Mouse (Mus musculus) kidney, adult 8-10 months (tissue): ENCODE measurements around the gene Trim28.

Experiments
- DNase-seq, 2 experiments: peaks; one replicate each; pipeline ENCODE4 v3.0.0; 2022

Trim28 gene

GRCm38 (mm10) chr7:13001584-13001983, 2.7 kb downstream of the Trim28 start:
- DNase-seq: no peak

- no peak for DNase-seq
Measured at GRCm38 (mm10) chr7:13003380-13003779, 4.5 kb downstream of the Trim28 start.

- no peak for DNase-seq
Measured at GRCm38 (mm10) chr7:13006011-13006410, 7.1 kb downstream of the Trim28 start.

DNA sequence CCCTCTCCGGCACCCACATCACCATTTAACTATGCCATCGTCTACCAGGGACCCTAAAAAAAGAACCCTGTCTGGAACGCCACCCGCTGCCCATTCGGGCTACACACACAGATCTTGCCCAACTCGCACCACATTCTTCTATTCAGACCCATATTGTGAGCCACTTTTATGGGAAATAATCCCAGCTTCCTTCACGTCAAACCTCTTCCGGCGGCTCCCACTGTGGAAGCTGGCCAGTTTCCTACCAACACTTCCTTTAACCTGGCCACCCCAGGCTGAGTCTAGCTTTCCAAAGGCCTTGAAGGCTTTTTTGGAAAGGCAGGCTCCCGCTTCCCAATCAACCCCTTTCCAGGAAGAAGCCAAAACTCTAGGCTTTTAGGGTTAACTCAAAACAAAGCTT, 7.6 kb downstream of the Trim28 start:
- DNase-seq: no peak

DNA sequence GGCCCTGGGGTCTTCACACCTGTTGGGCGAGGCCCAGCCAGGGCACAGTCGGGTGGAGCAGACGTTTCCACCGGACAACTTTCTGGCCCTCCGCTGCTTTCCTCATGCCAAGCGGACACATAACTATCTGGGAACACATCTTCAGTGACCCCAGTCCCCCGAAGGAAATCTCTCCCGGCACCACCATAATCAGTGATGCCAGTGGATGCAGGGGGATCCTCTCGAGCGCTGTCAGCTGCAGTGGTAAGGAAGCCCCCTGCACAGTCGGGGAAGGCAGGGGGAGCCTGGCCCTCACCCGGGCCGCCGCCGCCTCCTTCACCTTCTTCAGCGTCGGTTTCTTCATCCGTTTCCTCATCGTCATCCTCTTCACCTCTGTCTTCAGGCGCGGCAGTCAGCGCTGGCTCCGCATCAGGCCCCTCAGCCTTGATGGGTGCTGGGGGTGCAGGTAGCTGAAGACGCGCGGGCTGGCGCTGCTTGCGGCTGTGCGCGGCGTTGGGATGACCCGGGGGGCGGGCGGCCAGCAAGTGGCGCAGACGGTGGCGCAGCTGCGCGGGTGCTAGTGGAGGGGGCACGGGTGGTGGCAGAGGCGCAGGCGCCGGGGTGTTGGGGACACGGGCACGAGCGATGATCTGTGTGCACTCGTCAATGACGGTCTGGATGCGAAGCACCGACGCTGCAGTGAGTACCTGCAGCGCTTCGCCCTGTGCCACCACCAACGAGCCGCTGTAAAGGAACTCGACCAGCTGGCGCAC, 8.6 kb downstream of the Trim28 start:
- DNase-seq: no peak

GRCm38 (mm10) chr7:13009143-13010004, 10.5 kb downstream of the Trim28 start:
- DNase-seq: peak; percentile 94 to 95

DNA sequence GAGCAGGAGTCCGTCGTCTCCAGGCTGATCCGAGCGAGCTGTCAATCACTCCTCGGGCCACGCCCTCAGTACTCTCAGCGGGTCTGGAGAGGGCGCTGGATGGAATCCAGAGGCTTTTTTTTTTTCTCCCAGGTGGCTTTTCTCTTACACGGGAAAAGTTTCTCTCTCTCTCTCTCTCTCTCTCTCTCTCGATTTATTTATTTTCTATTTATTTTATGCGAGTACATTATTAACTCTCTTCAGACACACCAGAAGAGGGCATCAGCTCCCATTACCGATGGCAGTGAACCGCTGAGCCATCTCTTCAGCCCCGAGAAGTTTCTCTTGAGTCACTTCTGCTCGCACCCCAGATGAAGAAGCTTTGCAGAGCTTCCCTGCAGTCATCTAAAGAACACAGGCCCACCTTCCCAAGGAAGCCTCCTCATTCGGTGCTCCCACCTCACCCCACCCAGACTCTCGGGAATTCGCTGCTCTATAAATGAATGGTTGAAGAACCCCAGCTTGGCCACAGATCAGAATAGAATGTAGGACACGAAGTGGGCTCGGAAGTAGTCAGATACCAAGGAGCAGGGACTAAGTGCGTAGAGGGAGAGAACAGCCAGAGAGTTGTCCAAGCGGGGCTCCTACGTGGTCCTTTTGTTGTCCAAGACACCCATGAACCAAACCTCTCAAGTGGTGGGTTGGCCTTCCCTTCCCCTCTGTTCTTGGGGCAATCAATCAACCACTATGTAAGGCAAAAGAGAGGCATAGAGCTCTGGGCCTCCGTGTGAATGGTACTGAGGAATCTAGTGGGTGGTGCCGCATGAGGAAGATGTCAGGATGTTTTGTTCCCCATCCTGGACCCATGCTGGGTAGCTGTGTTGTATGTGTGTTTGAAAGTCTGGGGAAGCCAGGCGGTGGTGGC, 11.3 kb downstream of the Trim28 start, which contains the start of gene Zbtb45:
Gene Zbtb45 (minus strand): TSS at position 30 of the 904 bp plus-strand sequence.
- DNase-seq: no peak

- DNase-seq: no peak
Measured at GRCm38 (mm10) chr7:13013671-13014070, 14.8 kb downstream of the Trim28 start.

DNA sequence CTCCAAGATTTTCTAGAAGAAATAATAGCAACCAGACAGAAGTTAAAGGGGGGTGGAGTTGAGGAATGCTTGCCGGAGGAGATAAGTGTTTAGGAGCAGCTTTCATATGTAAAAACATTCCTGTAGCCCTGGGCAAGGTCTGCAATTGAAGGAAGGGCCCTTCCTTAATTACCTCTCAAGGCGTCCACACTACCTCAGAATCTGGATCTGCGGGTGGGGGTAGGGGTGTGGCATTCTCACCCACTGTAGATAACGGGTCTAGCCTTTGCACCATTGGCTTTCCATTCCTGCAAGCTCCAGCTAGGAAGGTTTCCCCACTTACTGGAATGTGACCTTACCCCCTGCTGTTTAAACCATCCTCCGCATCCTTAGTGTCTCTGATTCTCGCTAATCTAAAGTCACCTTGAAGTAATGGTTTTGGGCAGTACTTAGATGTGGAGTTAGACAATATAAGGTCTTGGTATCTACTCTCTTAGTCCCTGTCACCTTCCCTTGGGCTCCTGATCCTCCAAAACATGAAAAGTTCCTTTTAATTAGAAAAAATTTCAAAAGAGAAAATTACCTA, 15.4 kb downstream of the Trim28 start:
- DNase-seq: no peak

- no peak for DNase-seq
Measured at GRCm38 (mm10) chr7:13015217-13015616, 16.3 kb downstream of the Trim28 start.

DNA sequence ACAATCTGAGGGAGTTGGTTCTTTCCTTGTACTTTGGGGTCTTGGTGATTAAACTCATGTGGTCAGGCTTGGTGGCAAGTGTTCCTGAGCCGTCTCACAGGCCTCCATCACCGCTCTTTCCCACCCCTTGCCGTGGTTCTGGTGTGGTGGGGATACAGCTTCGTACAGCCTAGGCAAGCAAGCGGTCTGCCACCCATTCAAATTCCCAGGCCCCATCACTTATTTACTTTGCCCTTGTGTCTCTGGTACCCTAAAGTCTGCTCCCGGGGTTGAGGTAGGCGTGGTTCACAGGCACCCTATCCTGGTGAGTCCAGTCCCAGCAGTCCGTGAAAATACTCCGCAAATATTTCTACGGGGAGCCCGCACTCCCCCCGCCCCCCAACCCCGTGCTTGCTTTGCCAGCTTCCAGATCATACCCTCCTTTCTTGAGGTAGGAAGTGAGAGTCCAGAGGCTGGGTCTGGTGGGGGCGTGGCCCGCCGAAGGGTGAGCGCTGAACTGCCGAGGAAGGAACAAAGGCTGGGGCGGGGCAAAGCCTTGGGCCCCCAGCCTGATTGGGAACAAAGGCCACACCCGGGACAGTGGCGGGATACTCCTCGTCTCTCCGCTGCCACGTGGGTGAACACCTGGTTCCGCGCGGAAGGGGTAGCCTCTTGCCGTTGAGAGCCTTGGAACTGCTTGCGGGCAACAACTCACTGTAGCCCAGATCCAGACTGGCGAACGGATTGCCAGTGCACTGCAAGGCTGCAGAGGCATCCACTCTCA, 24.0 kb downstream of the Trim28 start:
- DNase-seq: peak; percentile 67 to 73

DNA sequence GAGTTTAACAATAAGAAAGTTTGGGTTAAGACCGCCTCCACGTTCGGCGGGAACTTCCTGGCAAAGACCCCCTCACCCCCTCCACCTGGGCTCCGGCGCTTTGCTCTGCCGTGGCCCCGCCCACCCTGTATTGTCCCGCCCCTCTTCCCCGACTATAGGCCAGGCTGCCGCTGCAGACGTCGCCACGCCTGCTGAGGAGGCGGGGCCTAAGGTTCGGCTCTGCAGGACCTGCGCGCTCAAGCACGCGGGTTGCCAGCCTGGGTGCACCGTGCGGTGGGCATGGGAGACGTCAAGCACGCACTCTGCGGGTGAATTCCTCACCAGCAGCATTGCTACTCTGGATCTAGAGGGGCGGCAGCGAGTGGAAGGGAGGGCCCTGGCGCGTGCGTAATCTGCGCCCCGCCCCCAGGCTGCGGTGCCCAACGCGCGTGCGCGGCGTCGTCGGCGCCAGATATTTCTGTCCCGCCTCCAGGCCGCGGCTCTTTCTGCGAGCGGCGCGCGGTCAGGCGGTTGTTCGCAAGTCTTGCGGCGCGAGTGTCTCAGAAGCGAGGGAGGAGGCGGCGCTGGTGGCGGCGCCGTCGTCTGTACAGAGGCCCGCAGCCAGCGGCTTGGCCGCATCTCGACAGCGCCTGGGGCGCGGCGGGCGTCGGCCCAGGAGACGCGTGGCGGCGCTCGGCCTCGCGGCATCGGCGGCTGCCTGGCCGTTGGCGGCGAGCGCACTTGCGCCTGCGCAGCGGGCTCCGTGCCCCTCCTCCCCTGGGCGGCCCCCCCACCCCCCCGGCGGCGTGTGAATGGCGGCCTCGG, 25.2 kb downstream of the Trim28 start:
- peak; percentile 87 to 92 for DNase-seq

DNA sequence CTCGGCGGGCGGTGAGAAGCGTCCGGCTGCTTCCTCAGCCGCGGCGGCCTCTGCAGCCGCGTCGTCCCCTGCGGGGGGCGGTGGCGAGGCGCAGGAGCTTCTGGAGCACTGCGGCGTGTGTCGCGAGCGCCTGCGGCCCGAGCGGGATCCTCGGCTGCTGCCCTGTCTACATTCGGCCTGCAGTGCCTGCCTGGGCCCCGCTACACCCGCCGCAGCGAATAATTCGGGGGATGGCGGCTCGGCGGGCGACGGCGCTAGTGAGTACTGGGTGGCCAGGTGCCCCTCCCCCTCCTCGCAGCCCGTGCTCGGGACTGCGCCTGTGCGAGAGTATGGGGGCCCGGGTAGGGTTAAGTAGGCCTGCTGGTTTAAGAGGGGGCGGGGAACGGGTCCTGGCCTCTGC, 25.9 kb downstream of the Trim28 start:
- peak; percentile 65 to 71 for DNase-seq

DNA sequence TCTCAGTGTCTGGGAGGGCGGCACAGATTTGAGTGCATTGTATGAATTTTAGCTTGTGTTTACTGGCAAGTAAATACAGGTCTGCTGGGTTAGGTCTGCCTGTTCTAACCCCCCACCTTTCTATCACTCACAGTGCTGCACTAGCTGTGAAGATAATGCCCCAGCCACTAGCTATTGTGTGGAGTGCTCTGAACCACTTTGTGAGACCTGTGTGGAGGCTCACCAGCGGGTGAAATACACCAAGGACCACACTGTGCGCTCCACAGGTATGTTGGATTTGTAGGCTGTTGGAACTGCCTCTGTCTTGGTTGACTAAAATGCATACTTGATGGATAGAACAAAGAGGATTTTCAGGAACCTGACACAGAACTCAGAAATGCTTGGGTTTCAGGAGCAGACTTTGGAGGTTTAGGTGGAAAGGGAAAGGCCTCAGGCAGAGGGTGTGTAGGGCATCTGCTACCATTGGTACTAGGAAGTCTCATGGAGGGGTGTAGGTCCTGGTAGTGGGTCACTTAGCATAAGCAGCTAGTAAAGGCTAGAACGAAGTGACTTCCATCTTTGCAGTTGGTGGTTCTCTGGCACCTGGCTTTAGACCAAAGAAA, 26.7 kb downstream of the Trim28 start:
- DNase-seq: no peak

GRCm38 (mm10) chr7:13028986-13029385, 30.1 kb downstream of the Trim28 start:
- DNase-seq: no peak

GRCm38 (mm10) chr7:13031069-13031468, 32.2 kb downstream of the Trim28 start:
- DNase-seq: peak in 1 of 2 experiments; percentile 42

DNA sequence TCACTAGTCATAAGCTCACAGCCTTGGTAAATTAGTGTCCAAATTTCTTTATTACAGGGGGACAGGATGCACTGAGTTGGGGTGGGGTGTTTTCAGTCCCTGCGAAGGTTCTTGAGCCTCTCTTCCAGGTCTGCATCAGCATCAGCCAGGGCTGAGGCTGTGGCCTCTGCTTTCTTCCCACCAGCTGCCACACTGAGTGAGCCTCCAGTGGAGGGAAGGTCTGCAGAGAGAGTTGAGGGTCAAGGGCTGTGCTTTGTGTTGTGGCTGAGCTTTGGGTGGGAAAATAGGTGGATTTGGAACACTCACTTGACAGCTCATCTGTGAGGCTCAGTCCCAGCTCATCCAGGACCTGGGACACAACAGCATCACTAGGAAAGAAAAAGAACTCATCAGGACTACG, 33.1 kb downstream of the Trim28 start:
- DNase-seq: no peak

DNA sequence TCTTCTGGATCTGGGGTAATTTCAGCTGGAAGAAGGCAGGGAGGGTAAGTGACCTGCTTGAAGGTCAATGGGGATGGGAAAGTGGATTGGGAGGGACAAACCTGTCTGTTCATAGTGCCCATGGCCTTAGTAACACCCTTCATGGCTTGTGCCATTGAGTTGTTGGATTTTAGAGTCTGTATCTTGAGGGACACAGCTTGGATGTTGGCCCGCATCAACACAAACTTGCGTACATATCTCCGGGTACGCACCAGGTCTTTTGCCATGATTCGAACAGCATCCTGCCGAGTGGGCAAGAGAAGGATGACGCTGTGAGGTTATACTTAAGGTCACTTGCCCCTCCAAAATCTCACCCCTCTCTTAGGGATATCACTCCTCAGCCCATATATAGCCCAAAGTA, 33.6 kb downstream of the Trim28 start:
- DNase-seq: no peak

GRCm38 (mm10) chr7:13033451-13034147, 34.7 kb downstream of the Trim28 start:
- no peak for DNase-seq
